Mouse (Mus musculus) forebrain, postnatal 0 days (tissue): ENCODE measurements around the gene Trim27. TPM values are rescaled to one million over a fixed set of nuclear protein-coding genes. Genes with fewer than 3 reads are reported as not detected.

Experiments used
- ATAC-seq: fragments of 200-750 bp; cut with Nextera tagmentation; 2 replicates; pipeline ENCODE4 v1.8.0; 2017; ENCODE audit warnings: mild to moderate bottlenecking, moderate library complexity
- DNase-seq: peaks from one replicate; pipeline ENCODE4 v3.0.0-alpha.2; 2015
- H3K27ac ChIP-seq: fragments of 300-500 bp; sonication (generic); 2 replicates; pipeline ENCODE4 v1.5.1; 2014; ENCODE audit warnings: low read depth, mild to moderate bottlenecking, antibody characterized with exemption, low read length, moderate library complexity, mixed read lengths
- H3K27me3 ChIP-seq: fragments of 300-500 bp; sonication (generic); 2 replicates; pipeline ENCODE4 v1.6.1; 2014; ENCODE audit warnings: mild to moderate bottlenecking, low read length, mixed read lengths; ENCODE audit not compliant: insufficient read depth
- H3K36me3 ChIP-seq: fragments of 300-500 bp; sonication (generic); 2 replicates; pipeline ENCODE4 v1.6.1; 2014; ENCODE audit warnings: mild to moderate bottlenecking, moderate library complexity; ENCODE audit not compliant: insufficient read depth
- H3K4me1 ChIP-seq: fragments of 300-500 bp; sonication (generic); 2 replicates; pipeline ENCODE4 v1.6.1; 2014; ENCODE audit warnings: antibody characterized with exemption; ENCODE audit not compliant: insufficient read depth
- H3K4me2 ChIP-seq: fragments of 300-500 bp; sonication (generic); 2 replicates; pipeline ENCODE4 v1.6.1; 2014; ENCODE audit warnings: low read depth, mild to moderate bottlenecking, moderate library complexity
- H3K4me3 ChIP-seq: fragments of 300-500 bp; sonication (generic); 2 replicates; pipeline ENCODE4 v1.5.1; 2014; ENCODE audit warnings: low read depth, low read length, mixed read lengths
- H3K9ac ChIP-seq: fragments of 300-500 bp; sonication (generic); 2 replicates; pipeline ENCODE4 v1.6.1; 2014; ENCODE audit warnings: mild to moderate bottlenecking
- H3K9me3 ChIP-seq: fragments of 300-500 bp; sonication (generic); 2 replicates; pipeline ENCODE4 v1.6.1; 2016; ENCODE audit warnings: low read length
- CTCF ChIP-seq: sonication (generic); IDR thresholded peaks from 2 replicates; pipeline ENCODE4 v1.5.1; 2016; ENCODE audit warnings: antibody characterized with exemption, control low read depth, low read depth
- WGBS: fragments of 180-500 bp; shearing (Covaris S2); extraction: QIAGEN DNeasy Blood & Tissue Kit; methylation state at CpG from one replicate; pipeline ENCODE4 v1.1.7; 2014; 5-methylcytosine and 5-hydroxymethylcytosine counted together
- polyA plus RNA-seq: library from polyadenylated mRNA; unstranded; fragments of >200 nt; fragmentation: Nextera tagmentation; extraction: Ambion mirVana; gene quantifications from 2 replicates; pipeline ENCODE4 v1.2.1, GENCODE M21; 2015
- total RNA-seq: library from RNA; depleted of rRNA; stranded (reverse); fragments of >200 nt; gene quantifications from 2 replicates; pipeline ENCODE4 v1.2.3, GENCODE M21; 2014

The Trim27 gene
- total and polyA plus RNA-seq, 2 experiments from 2014 or later, result 85.3 to 90.9 TPM

DNA sequence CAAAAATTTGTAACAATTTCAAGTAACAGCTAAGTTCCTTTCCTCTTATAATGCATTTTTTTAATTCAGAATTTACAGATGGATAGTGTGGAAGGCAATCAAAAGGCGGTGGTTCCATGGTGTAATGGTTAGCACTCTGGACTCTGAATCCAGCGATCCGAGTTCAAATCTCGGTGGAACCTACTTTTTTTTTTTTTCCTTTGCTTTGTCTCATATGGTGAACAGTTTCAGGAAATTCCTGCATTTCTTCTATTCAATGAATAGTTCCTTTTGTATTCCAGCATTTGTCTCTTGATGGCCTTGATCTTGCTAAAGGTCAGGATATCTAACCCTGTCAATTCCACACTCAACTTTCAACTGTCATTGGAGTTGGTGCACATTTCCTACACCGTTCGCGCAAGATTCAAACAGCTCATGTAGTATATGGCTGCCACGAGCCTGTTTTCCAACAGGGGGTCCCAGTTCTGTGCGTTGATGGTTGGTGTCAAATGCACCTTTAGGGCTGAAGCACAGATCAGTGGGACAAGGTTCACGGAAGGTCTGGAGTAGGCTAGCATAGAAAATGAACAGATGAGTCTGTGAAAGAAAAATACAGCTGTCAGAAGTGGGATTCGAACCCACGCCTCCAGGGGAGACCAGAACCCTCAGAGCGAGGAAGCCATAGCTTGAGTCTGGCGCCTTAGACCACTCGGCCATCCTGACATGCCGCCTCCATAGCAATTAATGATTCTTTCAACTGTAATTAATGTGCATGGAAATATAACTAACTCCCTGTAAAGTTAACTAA lies 6.8 kb upstream of the Trim27 start:
- no peaks in the 10 kb centered on the region for H3K27me3 ChIP-seq
- WGBS, result under 1% methylated on average over 16 of the region's 16 CpGs
- H3K4me1 ChIP-seq, result no peaks in the 10 kb centered on the region
- DNase-seq (peak; percentile 91), ATAC-seq (peak; percentile 52)
- H3K4me2 ChIP-seq, result peak overlapping the region; percentile 50
- 0 out of 2 replicates have a peak overlapping the region, but pooled peaks have one; percentile 14 for H3K9ac ChIP-seq
- TF ChIP-seq CTCF, result peak; percentile 34
- no peak overlapping the region for H3K27ac ChIP-seq
- H3K36me3 ChIP-seq, result no peaks in the 10 kb centered on the region
- H3K4me3 ChIP-seq, result peak overlapping the region; percentile 52
- no peaks in the 10 kb centered on the region for H3K9me3 ChIP-seq

DNA sequence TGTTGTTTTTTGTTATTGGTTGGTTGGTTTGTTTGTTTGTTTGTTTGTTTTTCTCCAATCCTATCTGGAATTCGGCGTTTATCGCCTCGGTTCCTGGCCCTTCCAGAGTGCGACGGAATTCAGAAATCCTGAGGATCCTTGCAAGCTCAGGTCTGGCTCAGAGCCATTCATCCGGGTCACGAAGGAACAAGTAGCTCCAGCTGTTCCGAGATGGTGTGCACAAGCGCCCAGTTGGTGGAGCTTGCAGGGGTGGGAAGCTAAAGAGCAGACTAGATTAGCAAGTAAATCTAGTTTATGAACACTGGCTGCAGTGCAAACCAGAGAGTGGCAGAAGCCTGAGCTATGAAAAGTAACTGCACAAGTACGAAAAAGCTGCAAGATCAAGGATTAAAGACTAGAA lies 6.2 kb upstream of the Trim27 start:
- WGBS, result under 1% methylated on average over 11 of the region's 11 CpGs
- H3K4me1 ChIP-seq, result no peaks in the 10 kb centered on the region
- no peaks in the 10 kb centered on the region for H3K27me3 ChIP-seq
- DNase-seq, result peak; percentile 76
- peak; percentile 21 for ATAC-seq
- no peaks in the 10 kb centered on the region for H3K36me3 ChIP-seq
- H3K9me3 ChIP-seq, result no peaks in the 10 kb centered on the region
- H3K4me2 ChIP-seq, result peak overlapping the region; percentile 50
- H3K4me3 ChIP-seq, result peak overlapping the region; percentile 52
- H3K27ac ChIP-seq, result no peak overlapping the region
- TF ChIP-seq CTCF, result no peak
- H3K9ac ChIP-seq, result peak overlapping the region; percentile 6; the same call in 1 of the 2 replicates

DNA sequence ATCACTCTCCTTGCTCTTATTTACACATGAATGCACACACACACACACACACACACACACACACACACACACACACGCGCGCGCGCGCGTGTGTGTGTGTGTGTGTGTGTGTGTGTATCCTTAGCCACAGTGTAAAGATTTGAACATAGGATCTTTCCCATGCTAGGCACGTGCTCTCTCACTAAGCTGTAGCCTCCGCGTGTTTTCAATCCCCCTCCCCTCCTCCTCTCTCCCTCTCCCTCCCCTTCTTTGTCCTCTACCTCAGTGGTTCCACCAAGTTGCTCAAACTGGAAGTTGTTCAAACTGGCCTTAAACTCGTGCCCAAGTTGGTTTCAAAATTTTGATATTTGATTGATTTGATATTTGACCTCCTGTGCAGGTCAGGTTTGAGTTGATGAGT lies 2.5 kb upstream of the Trim27 start:
- TF ChIP-seq CTCF, result no peak

DNA sequence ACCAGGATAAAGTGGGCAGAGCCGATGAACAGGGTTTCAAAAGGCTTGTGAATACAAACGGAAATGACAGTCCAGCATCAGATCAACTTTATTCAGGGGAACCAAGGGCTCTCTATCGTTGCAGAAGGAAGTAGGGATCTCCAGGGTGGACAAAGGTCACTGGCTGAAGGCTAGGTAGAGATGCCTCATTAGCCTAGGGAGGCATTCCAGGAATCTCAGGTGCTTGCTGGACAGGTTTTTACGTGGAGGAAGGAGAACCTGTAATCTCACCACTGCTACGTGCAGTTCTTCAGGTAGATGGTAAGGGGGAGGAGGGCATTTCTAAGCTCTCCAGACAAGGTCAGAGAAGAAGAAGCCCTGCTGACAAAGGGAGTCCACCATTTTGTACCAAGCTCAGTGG lies 1.6 kb upstream of the Trim27 start:
- Histone ChIP-seq H3K36me3 (no peaks in the 10 kb centered on the region), H3K9ac (no peak overlapping the region), H3K4me2 (no peak overlapping the region), H3K4me1 (peaks cover 13% of the 10 kb centered on the region), H3K4me3 (no peak overlapping the region), H3K27ac (no peak overlapping the region), H3K27me3 (no peaks in the 10 kb centered on the region), H3K9me3 (no peaks in the 10 kb centered on the region)
- no peak for ATAC-seq
- DNase-seq, result no peak
- 75% methylated on average over 5 of the region's 5 CpGs for WGBS
- TF ChIP-seq CTCF, result no peak

More for the DNA sequence above, 2.5 kb upstream of the Trim27 start:
- H3K4me1 ChIP-seq, result peaks cover 6% of the 10 kb centered on the region
- H3K27me3 ChIP-seq, result no peaks in the 10 kb centered on the region
- H3K9ac ChIP-seq, result no peak overlapping the region
- H3K9me3 ChIP-seq, result no peaks in the 10 kb centered on the region
- ATAC-seq, result no peak
- DNase-seq, result no peak
- WGBS, result 67% methylated on average over 11 of the region's 11 CpGs
- H3K36me3 ChIP-seq, result no peaks in the 10 kb centered on the region
- H3K4me2 ChIP-seq, result no peak overlapping the region
- no peak overlapping the region for H3K27ac ChIP-seq
- no peak overlapping the region for H3K4me3 ChIP-seq

DNA sequence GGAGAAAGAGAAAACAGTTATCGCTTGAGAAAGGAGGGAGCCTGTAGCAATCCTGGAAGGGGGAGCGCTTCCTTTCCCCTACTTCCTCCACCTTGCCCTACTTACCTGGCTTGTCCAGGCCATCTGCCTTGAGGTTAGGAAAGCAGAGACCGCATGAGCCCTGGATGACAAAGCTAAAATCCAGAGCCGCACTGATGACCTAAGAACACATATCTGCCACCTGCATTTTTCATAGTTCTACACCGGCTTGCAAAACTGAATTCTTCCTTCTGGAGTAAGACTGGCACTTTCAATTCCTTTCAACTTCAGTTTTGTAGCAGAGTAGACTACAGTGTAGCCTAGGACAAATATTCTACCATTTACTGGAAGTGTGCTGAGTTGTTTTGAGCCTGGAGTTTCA lies 881 bp upstream of the Trim27 start:
- no peak for DNase-seq
- no peak overlapping the region for H3K4me2 ChIP-seq
- 85% methylated on average over 5 of the region's 5 CpGs for WGBS
- no peaks in the 10 kb centered on the region for H3K27me3 ChIP-seq
- ATAC-seq, result no peak
- no peak overlapping the region for H3K9ac ChIP-seq
- no peak overlapping the region for H3K27ac ChIP-seq
- no peaks in the 10 kb centered on the region for H3K9me3 ChIP-seq
- no peak for TF ChIP-seq CTCF
- no peak overlapping the region for H3K4me3 ChIP-seq
- H3K36me3 ChIP-seq, result peaks cover 7% of the 10 kb centered on the region; the same call in 1 of the 2 replicates
- H3K4me1 ChIP-seq, result peaks cover 13% of the 10 kb centered on the region

DNA sequence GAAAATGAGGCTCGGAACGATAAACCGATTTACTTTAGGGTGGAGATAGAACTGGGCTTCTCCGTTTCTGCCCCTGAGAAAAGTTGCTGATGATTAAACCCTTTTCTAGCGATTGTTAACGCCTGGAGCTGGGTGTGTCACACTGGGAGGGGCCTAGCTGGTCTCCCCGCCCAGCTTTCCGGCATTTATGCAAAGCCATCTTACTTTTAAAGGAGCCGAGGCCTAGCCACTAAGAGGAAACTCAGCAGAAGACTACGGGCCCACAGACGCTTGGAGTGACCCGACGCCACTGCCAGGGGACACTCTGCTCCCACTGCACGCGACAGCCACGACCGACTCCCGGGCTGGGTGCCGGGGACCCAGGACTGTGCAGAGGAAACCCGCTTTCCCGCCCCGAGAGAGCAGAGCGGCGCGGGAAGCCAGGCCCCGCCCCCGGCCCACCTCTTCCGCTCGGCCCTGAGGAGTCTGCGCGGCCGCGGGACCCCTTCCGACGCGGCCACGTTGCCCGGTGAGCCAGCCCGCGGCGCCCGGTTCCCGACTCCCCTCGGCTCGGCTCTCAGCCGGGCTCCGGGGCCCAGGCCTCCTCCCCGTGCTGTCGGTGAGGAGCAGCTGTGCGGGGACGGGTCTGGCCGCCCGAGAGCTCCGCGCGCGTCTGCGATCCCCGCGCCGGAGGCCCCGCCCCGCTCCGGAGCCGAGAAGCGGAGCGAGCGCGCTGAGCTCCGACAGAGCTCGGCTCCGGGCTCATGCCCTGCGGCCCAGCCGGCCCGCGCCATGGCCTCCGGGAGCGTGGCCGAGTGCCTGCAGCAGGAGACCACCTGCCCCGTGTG lies 692 bp downstream of the Trim27 start:
- WGBS, result under 1% methylated on average over 79 of the region's 80 CpGs
- H3K4me3 ChIP-seq, result peak overlapping the region; percentile 81
- H3K9ac ChIP-seq, result peak overlapping the region; percentile 83
- ATAC-seq (peak; percentile 95), DNase-seq (peak; percentile 92)
- no peak for TF ChIP-seq CTCF
- H3K4me2 ChIP-seq, result peak overlapping the region; percentile 76
- no peaks in the 10 kb centered on the region for H3K27me3 ChIP-seq
- peaks cover 19% of the 10 kb centered on the region for H3K36me3 ChIP-seq
- H3K4me1 ChIP-seq, result peaks cover 13% of the 10 kb centered on the region
- H3K27ac ChIP-seq, result peak overlapping the region; percentile 88
- H3K9me3 ChIP-seq, result no peaks in the 10 kb centered on the region
